Mouse (Mus musculus) ES-E14 (cell line): ENCODE measurements around the gene Sirt3. TPM values are rescaled to one million over a fixed set of nuclear protein-coding genes. Genes with fewer than 3 reads are reported as not detected.

Experiments used
- DNase-seq: peaks from one replicate; pipeline ENCODE4 v3.0.0-alpha.2; 2013; ENCODE audit warnings: low read depth, low spot score
- H3K27ac ChIP-seq: 2 replicates; pipeline ENCODE4 v1.5.1; 2012; ENCODE audit warnings: low read depth, mild to moderate bottlenecking, low read length, moderate library complexity, mixed read lengths; ENCODE audit not compliant: poor library complexity, insufficient read depth, severe bottlenecking
- H3K36me3 ChIP-seq: 2 replicates; pipeline ENCODE4 v1.6.1; 2012; ENCODE audit warnings: mild to moderate bottlenecking, low read length, moderate library complexity, mixed read lengths; ENCODE audit not compliant: control insufficient read depth, poor library complexity, insufficient read depth, severe bottlenecking
- H3K4me1 ChIP-seq, 2 experiments: fragments of 150-350 bp in 1 of 2; sonication (generic) in 1 of 2; 2 replicates each; pipeline ENCODE4 v1.6.1; 2012; ENCODE audit warnings: low read length in 2 of 2, mild to moderate bottlenecking in 1 of 2, mixed read lengths in 1 of 2; ENCODE audit not compliant: control insufficient read depth in 2 of 2, insufficient read depth in 2 of 2, poor library complexity in 1 of 2
- H3K4me3 ChIP-seq, 2 experiments: fragments of 150-350 bp in 1 of 2; sonication (generic) in 1 of 2; 2 replicates each; pipeline ENCODE4 v1.5.1; 2012; ENCODE audit warnings: low read length in 2 of 2, low read depth in 1 of 2, mild to moderate bottlenecking in 1 of 2, mixed read lengths in 1 of 2; ENCODE audit not compliant: insufficient read depth in 1 of 2, poor library complexity in 1 of 2, severe bottlenecking in 1 of 2
- H3K9ac ChIP-seq: 2 replicates; pipeline ENCODE4 v1.6.1; 2012; ENCODE audit warnings: low read depth, mild to moderate bottlenecking, low read length, mixed read lengths; ENCODE audit not compliant: poor library complexity, insufficient read depth, severe bottlenecking
- H3K9me3 ChIP-seq: fragments of 150-350 bp; sonication (generic); 2 replicates; pipeline ENCODE4 v1.6.1; 2012; ENCODE audit warnings: low read depth, mild to moderate bottlenecking, low read length; ENCODE audit not compliant: control insufficient read depth, insufficient read depth
- CHD2 ChIP-seq: IDR thresholded peaks from 2 replicates; pipeline ENCODE4 v1.6.1; 2014; ENCODE audit warnings: mild to moderate bottlenecking, low read depth, low read length, inconsistent platforms
- HCFC1 ChIP-seq: IDR thresholded peaks from 2 replicates; pipeline ENCODE4 v1.6.1; 2012; ENCODE audit warnings: low read length, inconsistent platforms, borderline replicate concordance; ENCODE audit not compliant: insufficient read depth
- MAFK ChIP-seq: IDR thresholded peaks from 2 replicates; pipeline ENCODE4 v1.6.1; 2014; ENCODE audit warnings: mild to moderate bottlenecking, low read depth, low read length, inconsistent platforms; ENCODE audit not compliant: insufficient read depth
- ZC3H11A ChIP-seq: IDR thresholded peaks from 2 replicates; pipeline ENCODE4 v1.6.1; 2012; ENCODE audit warnings: low read depth, mild to moderate bottlenecking, inconsistent platforms, low read length, borderline replicate concordance
- ZNF384 ChIP-seq: IDR thresholded peaks from 2 replicates; pipeline ENCODE4 v1.6.1; 2012; ENCODE audit warnings: low read depth, low read length, inconsistent platforms
- in situ Hi-C, 2 experiments: fragments of 600-800 bp; cut with MboI; formaldehyde crosslinking; loops; one replicate each; pipeline ENCODE4 v1.15.1; 2025; ENCODE audit warnings: low sequenced_read_pairs in 2 of 2, inconsistent platforms in 1 of 2; ENCODE audit not compliant: unreplicated experiment in 2 of 2
- total RNA-seq: library from RNA; depleted of rRNA; stranded (reverse); fragments of 300-350 nt; gene quantifications from 2 replicates; pipeline ENCODE4 v1.2.3, GENCODE M21; 2012

Gene Sirt3
- total RNA-seq, 1 experiment: 18.2 TPM

GRCm38 (mm10) chr7:140879355-140879754 is 2.8 kb downstream of the Sirt3 start:
- Histone ChIP-seq H3K9me3 (no peaks in the 10 kb centered on the region), H3K27ac (no peak overlapping the region), H3K4me1 (0 out of 4 replicates have a peak, but pooled peaks cover 0 to 3% of the 10 kb centered on the region in 2 experiments), H3K4me3 (no peak overlapping the region), H3K9ac (no peak overlapping the region), H3K36me3 (peaks cover 28% of the 10 kb centered on the region)
- no peak for DNase-seq
- TF ChIP-seq HCFC1: no peak
- TF ChIP-seq ZC3H11A: no peak
- no peak for TF ChIP-seq MAFK
- no peak for TF ChIP-seq CHD2
- TF ChIP-seq ZNF384: no peak
- in situ Hi-C loops: no loop called here

GRCm38 (mm10) chr7:140877364-140877763 is 4.7 kb downstream of the Sirt3 start:
- Histone ChIP-seq H3K4me1 (no peaks in the 10 kb centered on the region), H3K36me3 (peaks cover 31% of the 10 kb centered on the region), H3K27ac (no peak overlapping the region), H3K9ac (peak overlapping the region; percentile 34; the same call in 1 of the 2 replicates), H3K9me3 (no peaks in the 10 kb centered on the region), H3K4me3 (no peak overlapping the region)
- in situ Hi-C loops: no loop called here
- DNase-seq: no peak
- TF ChIP-seq MAFK: no peak
- no peak for TF ChIP-seq ZC3H11A
- TF ChIP-seq CHD2: no peak
- TF ChIP-seq HCFC1: no peak

GRCm38 (mm10) chr7:140874224-140874623 is 7.9 kb downstream of the Sirt3 start:
- no peak overlapping the region for H3K9ac ChIP-seq
- H3K9me3 ChIP-seq: no peaks in the 10 kb centered on the region
- in situ Hi-C loops: no loop called here
- TF ChIP-seq ZC3H11A (no peak), ZNF384 (no peak)
- no peak overlapping the region for H3K27ac ChIP-seq
- no peak overlapping the region for H3K4me3 ChIP-seq
- H3K36me3 ChIP-seq: peaks cover 34% of the 10 kb centered on the region
- no peak for DNase-seq
- no peaks in the 10 kb centered on the region for H3K4me1 ChIP-seq

- H3K4me3 ChIP-seq: no peak overlapping the region
These were observed 17.3 kb downstream of the Sirt3 start for GRCm38 (mm10) chr7:140864761-140865160.

GRCm38 (mm10) chr7:140860728-140861127 is 21.4 kb downstream of the Sirt3 start:
- Histone ChIP-seq H3K9ac (no peak overlapping the region), H3K4me3 (no peak overlapping the region), H3K9me3 (no peaks in the 10 kb centered on the region), H3K36me3 (peaks cover 56% of the 10 kb centered on the region), H3K27ac (no peak overlapping the region), H3K4me1 (peaks cover 3 to 13% of the 10 kb centered on the region in 2 experiments; a peak in 2 of 4 replicates)
- in situ Hi-C loops: no loop called here
- no peak for TF ChIP-seq HCFC1
- TF ChIP-seq MAFK: no peak
- no peak for TF ChIP-seq CHD2
- no peak for TF ChIP-seq ZC3H11A
- no peak for TF ChIP-seq ZNF384
- DNase-seq: no peak

More at GRCm38 (mm10) chr7:140864761-140865160, 17.3 kb downstream of the Sirt3 start:
- in situ Hi-C loops: no loop called here
- H3K27ac ChIP-seq: no peak overlapping the region
- H3K36me3 ChIP-seq: peaks cover 51% of the 10 kb centered on the region
- TF ChIP-seq MAFK: no peak
- TF ChIP-seq CHD2: no peak
- no peak for TF ChIP-seq ZNF384
- TF ChIP-seq HCFC1: no peak
- TF ChIP-seq ZC3H11A: no peak
- H3K4me1 ChIP-seq: no peaks in the 10 kb centered on the region
- no peak for DNase-seq
- no peak overlapping the region for H3K9ac ChIP-seq
- H3K9me3 ChIP-seq: no peaks in the 10 kb centered on the region
